Mouse (Mus musculus): ENCODE results near the gene Ncoa5.

GRCm38 (mm10) chr2:164968451-164968851, 66.2 kb downstream of the Ncoa5 start:
- peak; percentile 15; the same call in 1 of the 2 replicates for TF ChIP-seq CTCF (IDR thresholded peaks at IDR 0.05)
- TF ChIP-seq EP300 (IDR thresholded peaks at IDR 0.05), result no peak

Measured in lung, postnatal 0 days (tissue).